Mouse (Mus musculus): Measurements from ENCODE around the gene Olfr1370. TPM values are rescaled to one million over a fixed set of nuclear protein-coding genes. Genes with fewer than 3 reads are reported as not detected.
"Not testable (repeated sequence)": the region's sequence is repeated elsewhere in the genome, so short reads cannot be mapped to it uniquely, and the experiment has no call there.

Olfr1370 gene
- not detected in 2 replicates for polyA plus RNA-seq (2015; fragmentation: Nextera tagmentation; extraction: Ambion mirVana)

DNA sequence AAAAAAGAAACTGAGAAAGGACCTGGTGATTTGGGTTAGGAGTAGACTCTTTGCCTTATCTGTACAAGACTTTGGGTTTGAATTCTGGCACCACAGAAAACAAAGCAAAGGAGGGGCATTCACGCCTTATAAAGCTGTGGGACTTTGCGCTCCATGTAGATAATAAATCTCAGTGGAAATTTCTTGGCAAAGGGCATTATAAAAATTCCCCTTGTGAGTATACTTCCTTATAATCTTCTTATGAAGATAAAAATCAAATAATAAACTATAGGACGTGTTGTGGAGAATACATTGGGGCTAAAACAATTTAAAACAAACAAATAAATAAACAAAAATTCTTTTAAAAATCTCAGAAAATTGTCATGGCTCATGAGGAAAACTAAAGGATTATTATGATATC is at the start of gene Olfr1370:
Olfr1370 (minus strand) TSS at position 101 of the 400 bp plus-strand sequence.
- Histone ChIP-seq H3K9me3 (replicated peaks; ENCODE audit: control insufficient read depth, low read length) (no peaks in the 10 kb centered on the region), H3K4me2 (ENCODE audit: low read depth, low read length) (no peak within 1 kb of the TSS), H3K4me1 (ENCODE audit: control insufficient read depth, insufficient read depth, low read length) (no peaks in the 10 kb centered on the region), H3K27ac (ENCODE audit: low read length) (no peak within 1 kb of the TSS), H3K27me3 (ENCODE audit: control insufficient read depth, insufficient read depth, low read length) (no peaks in the 10 kb centered on the region), H3K36me3 (ENCODE audit: control insufficient read depth, insufficient read depth) (no peaks in the 10 kb centered on the region), H3K4me3 (ENCODE audit: low read length) (no peak within 1 kb of the TSS), H3K9ac (ENCODE audit: low read length) (no peak within 1 kb of the TSS)
- ATAC-seq (replicated peaks; ENCODE audit: extremely low read depth, insufficient read depth, low FRiP score) = no peak
- 67% methylated on average over 3 of the region's 3 CpGs for WGBS

GRCm38 (mm10) chr13:21114121-21114520 is 39.4 kb upstream of the Olfr1370 start:
- 56% methylated on average over 4 of the region's 4 CpGs for whole genome bisulfite sequencing
- Histone ChIP-seq H3K9ac (ENCODE audit: low read length) (no peak overlapping the region), H3K36me3 (ENCODE audit: control insufficient read depth, insufficient read depth) (no peaks in the 10 kb centered on the region), H3K4me1 (ENCODE audit: control insufficient read depth, insufficient read depth, low read length) (no peaks in the 10 kb centered on the region), H3K4me2 (ENCODE audit: low read depth, low read length) (no peak overlapping the region), H3K27me3 (ENCODE audit: control insufficient read depth, insufficient read depth, low read length) (no peaks in the 10 kb centered on the region), H3K27ac (ENCODE audit: low read length) (no peak overlapping the region), H3K4me3 (ENCODE audit: low read length) (no peak overlapping the region), H3K9me3 (replicated peaks; ENCODE audit: control insufficient read depth, low read length) (no peaks in the 10 kb centered on the region)
- no peak for ATAC-seq (replicated peaks; ENCODE audit: extremely low read depth, insufficient read depth, low FRiP score)

GRCm38 (mm10) chr13:21111183-21111582 is 36.4 kb upstream of the Olfr1370 start, which contains the start of gene Olfr1369-ps1:
Olfr1369-ps1 (plus strand) TSS chr13:21111483.
- not testable (repeated sequence) for H3K9ac ChIP-seq (ENCODE audit: low read length); H3K4me2 ChIP-seq (ENCODE audit: low read depth, low read length); H3K27me3 ChIP-seq (ENCODE audit: control insufficient read depth, insufficient read depth, low read length); H3K27ac ChIP-seq (ENCODE audit: low read length); H3K4me3 ChIP-seq (ENCODE audit: low read length); H3K36me3 ChIP-seq (ENCODE audit: control insufficient read depth, insufficient read depth); H3K9me3 ChIP-seq (replicated peaks; ENCODE audit: control insufficient read depth, low read length); ATAC-seq (replicated peaks; ENCODE audit: extremely low read depth, insufficient read depth, low FRiP score); H3K4me1 ChIP-seq (ENCODE audit: control insufficient read depth, insufficient read depth, low read length)
- WGBS = 78% methylated on average over 3 of the region's 3 CpGs

DNA sequence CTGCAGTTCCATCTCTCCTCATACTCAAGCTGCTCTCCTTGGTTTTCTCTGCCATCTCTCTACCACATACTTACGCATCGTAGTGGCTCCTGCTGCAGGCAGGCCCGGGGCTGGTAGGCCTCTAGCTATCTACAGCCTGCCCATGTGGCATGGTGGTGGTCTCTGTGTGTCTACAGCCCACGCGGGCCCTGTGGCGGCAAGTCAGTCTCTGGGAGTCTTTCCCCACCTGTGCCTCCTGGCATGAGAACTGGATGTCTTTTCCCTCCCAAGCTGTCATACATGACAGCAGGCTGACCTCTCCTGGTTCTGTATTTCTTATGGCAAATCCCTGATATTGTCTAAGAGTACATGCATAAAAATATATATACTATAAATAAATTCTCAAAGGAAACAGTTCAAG is 35.7 kb upstream of the Olfr1370 start:
- H3K9me3 ChIP-seq (replicated peaks; ENCODE audit: control insufficient read depth, low read length) = no peaks in the 10 kb centered on the region
- no peaks in the 10 kb centered on the region for H3K4me1 ChIP-seq (ENCODE audit: control insufficient read depth, insufficient read depth, low read length)
- no peak overlapping the region for H3K27ac ChIP-seq (ENCODE audit: low read length)
- no peak for ATAC-seq (replicated peaks; ENCODE audit: extremely low read depth, insufficient read depth, low FRiP score)
- H3K9ac ChIP-seq (ENCODE audit: low read length) = no peak overlapping the region
- H3K4me3 ChIP-seq (ENCODE audit: low read length) = no peak overlapping the region
- 89% methylated on average over 6 of the region's 6 CpGs for WGBS
- H3K27me3 ChIP-seq (ENCODE audit: control insufficient read depth, insufficient read depth, low read length) = no peaks in the 10 kb centered on the region
- H3K36me3 ChIP-seq (ENCODE audit: control insufficient read depth, insufficient read depth) = no peaks in the 10 kb centered on the region
- no peak overlapping the region for H3K4me2 ChIP-seq (ENCODE audit: low read depth, low read length)

DNA sequence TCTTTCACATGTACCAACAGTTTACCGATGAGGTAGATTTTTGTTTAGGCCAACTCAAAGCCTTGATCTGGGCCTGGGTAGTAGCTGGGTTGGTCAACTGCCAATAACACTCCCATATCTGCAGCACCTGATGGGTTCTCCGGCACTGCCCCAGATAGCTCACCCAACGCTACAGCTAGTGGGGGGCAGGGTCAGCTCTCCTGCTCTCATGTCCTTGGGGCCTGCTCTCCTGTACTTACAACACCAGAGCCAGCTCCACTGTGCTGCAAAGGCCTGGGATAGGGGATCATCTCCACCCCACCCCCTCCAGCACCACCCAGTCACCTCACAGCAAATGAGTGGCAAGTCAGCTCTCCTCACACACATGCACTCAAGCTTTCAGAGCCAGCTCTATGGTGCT is 35.0 kb upstream of the Olfr1370 start:
- no peak overlapping the region for H3K4me2 ChIP-seq (ENCODE audit: low read depth, low read length)
- H3K4me1 ChIP-seq (ENCODE audit: control insufficient read depth, insufficient read depth, low read length) = no peaks in the 10 kb centered on the region
- H3K27ac ChIP-seq (ENCODE audit: low read length) = no peak overlapping the region
- no peaks in the 10 kb centered on the region for H3K27me3 ChIP-seq (ENCODE audit: control insufficient read depth, insufficient read depth, low read length)
- no peak for ATAC-seq (replicated peaks; ENCODE audit: extremely low read depth, insufficient read depth, low FRiP score)
- WGBS = 51% methylated on average over 3 of the region's 3 CpGs
- H3K9me3 ChIP-seq (replicated peaks; ENCODE audit: control insufficient read depth, low read length) = no peaks in the 10 kb centered on the region
- no peak overlapping the region for H3K9ac ChIP-seq (ENCODE audit: low read length)
- no peaks in the 10 kb centered on the region for H3K36me3 ChIP-seq (ENCODE audit: control insufficient read depth, insufficient read depth)
- H3K4me3 ChIP-seq (ENCODE audit: low read length) = no peak overlapping the region

DNA sequence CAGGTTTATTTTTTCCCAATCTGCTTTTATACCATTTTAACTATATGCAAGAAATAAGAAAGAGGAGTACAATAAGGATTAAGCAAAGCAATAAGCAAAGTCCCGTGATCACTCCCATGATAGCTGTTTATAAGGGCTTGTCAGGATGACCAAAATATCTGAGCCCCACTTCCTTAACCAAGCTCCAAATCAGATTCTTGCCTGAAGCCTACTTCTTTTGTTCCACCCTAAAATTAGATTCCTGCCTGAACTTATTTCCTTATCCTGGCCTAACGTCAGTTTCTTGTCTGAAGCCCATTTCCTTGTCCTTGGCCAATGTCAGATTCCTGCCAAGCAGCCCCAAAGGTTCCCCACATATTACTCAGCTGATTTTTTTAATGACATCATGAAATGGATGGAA is 7.9 kb upstream of the Olfr1370 start:
- Histone ChIP-seq H3K27me3 (ENCODE audit: control insufficient read depth, insufficient read depth, low read length) (no peaks in the 10 kb centered on the region), H3K36me3 (ENCODE audit: control insufficient read depth, insufficient read depth) (no peaks in the 10 kb centered on the region), H3K9me3 (replicated peaks; ENCODE audit: control insufficient read depth, low read length) (no peaks in the 10 kb centered on the region), H3K4me1 (ENCODE audit: control insufficient read depth, insufficient read depth, low read length) (no peaks in the 10 kb centered on the region), H3K4me3 (ENCODE audit: low read length) (no peak overlapping the region), H3K4me2 (ENCODE audit: low read depth, low read length) (no peak overlapping the region), H3K9ac (ENCODE audit: low read length) (no peak overlapping the region), H3K27ac (ENCODE audit: low read length) (no peak overlapping the region)
- WGBS = 52% methylated on average over 2 of the region's 2 CpGs
- ATAC-seq (replicated peaks; ENCODE audit: extremely low read depth, insufficient read depth, low FRiP score) = no peak

- no peak overlapping the region for H3K4me3 ChIP-seq (ENCODE audit: low read length)
- 70% methylated on average over 2 of the region's 2 CpGs for WGBS
Observed at GRCm38 (mm10) chr13:21066021-21066420, 8.7 kb downstream of the Olfr1370 start.

GRCm38 (mm10) chr13:21050118-21050517 is 24.6 kb downstream of the Olfr1370 start:
- Histone ChIP-seq H3K9me3 (replicated peaks; ENCODE audit: control insufficient read depth, low read length) (no peaks in the 10 kb centered on the region), H3K36me3 (ENCODE audit: control insufficient read depth, insufficient read depth) (no peaks in the 10 kb centered on the region), H3K4me1 (ENCODE audit: control insufficient read depth, insufficient read depth, low read length) (no peaks in the 10 kb centered on the region), H3K9ac (ENCODE audit: low read length) (no peak overlapping the region), H3K4me3 (ENCODE audit: low read length) (no peak overlapping the region), H3K27ac (ENCODE audit: low read length) (no peak overlapping the region), H3K27me3 (ENCODE audit: control insufficient read depth, insufficient read depth, low read length) (no peaks in the 10 kb centered on the region), H3K4me2 (ENCODE audit: low read depth, low read length) (no peak overlapping the region)
- 36% methylated on average over 1 of the region's 1 CpGs for WGBS
- no peak for ATAC-seq (replicated peaks; ENCODE audit: extremely low read depth, insufficient read depth, low FRiP score)

More at GRCm38 (mm10) chr13:21066021-21066420, 8.7 kb downstream of the Olfr1370 start:
- Histone ChIP-seq H3K4me2 (ENCODE audit: low read depth, low read length) (no peak overlapping the region), H3K4me1 (ENCODE audit: control insufficient read depth, insufficient read depth, low read length) (no peaks in the 10 kb centered on the region), H3K9ac (ENCODE audit: low read length) (no peak overlapping the region), H3K36me3 (ENCODE audit: control insufficient read depth, insufficient read depth) (no peaks in the 10 kb centered on the region), H3K9me3 (replicated peaks; ENCODE audit: control insufficient read depth, low read length) (no peaks in the 10 kb centered on the region), H3K27me3 (ENCODE audit: control insufficient read depth, insufficient read depth, low read length) (no peaks in the 10 kb centered on the region), H3K27ac (ENCODE audit: low read length) (no peak overlapping the region)
- ATAC-seq (replicated peaks; ENCODE audit: extremely low read depth, insufficient read depth, low FRiP score) = no peak

DNA sequence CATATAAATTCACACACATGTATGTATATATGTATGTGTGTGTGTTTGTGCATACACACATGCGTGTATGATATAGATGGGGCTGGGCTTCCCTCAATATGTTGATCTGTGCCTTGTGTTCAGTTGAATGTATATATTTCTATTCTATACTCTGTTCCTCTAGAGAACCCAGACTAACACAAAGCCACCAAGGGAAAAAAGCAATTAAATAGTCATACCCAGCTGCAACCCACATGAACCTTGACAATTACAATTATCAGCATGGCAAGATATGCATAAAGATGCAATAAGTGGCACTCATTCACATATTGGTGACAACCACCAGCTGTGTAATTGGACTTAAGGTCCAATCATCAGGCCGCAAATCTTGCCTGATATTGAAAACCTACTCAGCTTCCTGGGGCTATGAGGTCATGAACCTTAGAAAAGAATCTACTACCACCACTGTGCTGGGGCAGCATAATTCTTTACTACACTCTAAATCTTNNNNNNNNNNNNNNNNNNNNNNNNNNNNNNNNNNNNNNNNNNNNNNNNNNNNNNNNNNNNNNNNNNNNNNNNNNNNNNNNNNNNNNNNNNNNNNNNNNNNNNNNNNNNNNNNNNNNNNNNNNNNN is 34.1 kb downstream of the Olfr1370 start:
- Histone ChIP-seq H3K4me3 (ENCODE audit: low read length) (no peak overlapping the region), H3K4me2 (ENCODE audit: low read depth, low read length) (no peak overlapping the region), H3K4me1 (ENCODE audit: control insufficient read depth, insufficient read depth, low read length) (no peaks in the 10 kb centered on the region), H3K27me3 (ENCODE audit: control insufficient read depth, insufficient read depth, low read length) (no peaks in the 10 kb centered on the region), H3K36me3 (ENCODE audit: control insufficient read depth, insufficient read depth) (no peaks in the 10 kb centered on the region), H3K9ac (ENCODE audit: low read length) (no peak overlapping the region), H3K27ac (ENCODE audit: low read length) (no peak overlapping the region), H3K9me3 (replicated peaks; ENCODE audit: control insufficient read depth, low read length) (no peaks in the 10 kb centered on the region)
- WGBS = 88% methylated on average over 2 of the region's 2 CpGs
- ATAC-seq (replicated peaks; ENCODE audit: extremely low read depth, insufficient read depth, low FRiP score) = no peak
